Mouse (Mus musculus) liver, embryonic 14.5 days (tissue): ENCODE results near the gene Ttc9. TPM values are rescaled to one million over a fixed set of nuclear protein-coding genes. Genes with fewer than 3 reads are reported as not detected.

Experiments used
- ATAC-seq: fragments of 200-750 bp; cut with Nextera tagmentation; 2 replicates; pipeline ENCODE4 v1.8.0; 2017; ENCODE audit warnings: moderate number of reproducible peaks, mild to moderate bottlenecking, moderate library complexity; ENCODE audit not compliant: insufficient read depth
- DNase-seq, 3 experiments: peaks; one replicate each; pipeline ENCODE4 v3.0.0-alpha.2; 2012 to 2013; ENCODE audit warnings: low read depth in 3 of 3, low spot score in 3 of 3
- H3K27ac ChIP-seq: fragments of 300-500 bp; sonication (generic); 2 replicates; pipeline ENCODE4 v1.5.1; 2014; ENCODE audit warnings: moderate library complexity, mild to moderate bottlenecking, control low read depth, inconsistent platforms
- H3K27me3 ChIP-seq: fragments of 300-500 bp; sonication (generic); 2 replicates; pipeline ENCODE4 v1.6.1; 2014; ENCODE audit warnings: mild to moderate bottlenecking, low read length, moderate library complexity; ENCODE audit not compliant: control insufficient read depth, insufficient read depth
- H3K36me3 ChIP-seq: fragments of 300-500 bp; sonication (generic); replicated peaks from 2 replicates; pipeline ENCODE4 v1.6.1; 2014; ENCODE audit warnings: low read depth; ENCODE audit not compliant: control insufficient read depth, insufficient read depth
- H3K4me1 ChIP-seq, 2 experiments: fragments of 200-500 bp in 1 of 2; fragments of 300-500 bp in 1 of 2; sonication (generic) in 1 of 2; replicated peaks; 2 replicates each; pipeline ENCODE4 v1.6.1; 2012 to 2014; ENCODE audit warnings: antibody characterized with exemption in 1 of 2, inconsistent platforms in 1 of 2, low read length in 1 of 2; ENCODE audit not compliant: control insufficient read depth in 2 of 2, insufficient read depth in 2 of 2
- H3K4me2 ChIP-seq: fragments of 300-500 bp; sonication (generic); 2 replicates; pipeline ENCODE4 v1.6.1; 2014; ENCODE audit warnings: low read depth, mild to moderate bottlenecking, control low read depth, moderate library complexity
- H3K4me3 ChIP-seq, 2 experiments: fragments of 200-500 bp in 1 of 2; fragments of 300-500 bp in 1 of 2; sonication (generic) in 1 of 2; 2 replicates each; pipeline ENCODE4 v1.5.1; 2012 to 2014; ENCODE audit warnings: low read depth in 2 of 2, low read length in 2 of 2, mild to moderate bottlenecking in 2 of 2, control low read depth in 1 of 2, inconsistent platforms in 1 of 2, moderate library complexity in 1 of 2; ENCODE audit not compliant: insufficient read depth in 1 of 2
- H3K9ac ChIP-seq: fragments of 300-500 bp; sonication (generic); replicated peaks from 2 replicates; pipeline ENCODE4 v1.6.1; 2014; ENCODE audit warnings: mild to moderate bottlenecking, control low read depth, moderate library complexity
- H3K9me3 ChIP-seq: fragments of 300-500 bp; sonication (generic); 2 replicates; pipeline ENCODE4 v1.6.1; 2016; ENCODE audit warnings: low read length, mixed read lengths; ENCODE audit not compliant: control insufficient read depth
- CTCF ChIP-seq: IDR thresholded peaks from 2 replicates; pipeline ENCODE4 v1.5.1; 2016; ENCODE audit warnings: antibody characterized with exemption, low read depth, control low read depth
- EP300 ChIP-seq: IDR thresholded peaks from 2 replicates; pipeline ENCODE4 v1.6.1; 2016; ENCODE audit warnings: antibody characterized with exemption, low read depth
- WGBS: fragments of 180-500 bp; shearing (Covaris S2); extraction: QIAGEN DNeasy Blood & Tissue Kit; methylation state at CpG from one replicate; pipeline ENCODE4 v1.1.7; 2014; ENCODE audit not compliant: insufficient replicate concordance; 5-methylcytosine and 5-hydroxymethylcytosine counted together
- polyA plus RNA-seq, 2 experiments: library from polyadenylated mRNA; depleted of rRNA in 1 of 2; stranded (reverse) in 1 of 2; unstranded in 1 of 2; fragments of >200 nt; fragmentation: Nextera tagmentation in 1 of 2; extraction: Ambion mirVana in 1 of 2; gene quantifications; 2 replicates each; pipeline versions ENCODE4 v1.2.1 to v1.2.3; 2012 to 2014

Gene Ttc9
- polyA plus RNA-seq, 2 experiments, result 0.02 to 0.05 TPM

- Histone ChIP-seq H3K4me2 (no peak overlapping the region), H3K27me3 (no peaks in the 10 kb centered on the region), H3K4me1 (no peaks in the 10 kb centered on the region), H3K36me3 (no peaks in the 10 kb centered on the region), H3K27ac (no peak overlapping the region), H3K9me3 (no peaks in the 10 kb centered on the region), H3K4me3 (no peak overlapping the region), H3K9ac (no peak overlapping the region)
- 79% methylated on average over 4 of the region's 4 CpGs for WGBS
- no peak for TF ChIP-seq CTCF
- no peak for TF ChIP-seq EP300
- ATAC-seq (no peak), DNase-seq (no peak)
Measured at GRCm38 (mm10) chr12:81712618-81713017, 81.6 kb downstream of the Ttc9 start.

Other genes starting within 250 kb of the Ttc9 start
- gene Adam4, start 209.3 kb upstream of the Ttc9 start, polyA plus RNA-seq (2012; rRNA removed), result 0.14 and 0.31 TPM in 2 replicates
- gene Adam4, start 209.3 kb upstream of the Ttc9 start, polyA plus RNA-seq (2014; fragmentation: Nextera tagmentation; extraction: Ambion mirVana), result 0.05 and 0.08 TPM in 2 replicates
- gene Cox16, start 146.1 kb upstream of the Ttc9 start, polyA plus RNA-seq (2012; rRNA removed), result 21.1 and 36.3 TPM in 2 replicates
- gene Cox16, start 146.1 kb upstream of the Ttc9 start, polyA plus RNA-seq (2014; fragmentation: Nextera tagmentation; extraction: Ambion mirVana), result 77.3 and 84.2 TPM in 2 replicates
- gene Gm20498, start 98.3 kb upstream of the Ttc9 start, polyA plus RNA-seq (2012; rRNA removed), result 3.9 and 4.8 TPM in 2 replicates
- gene Gm20498, start 98.3 kb upstream of the Ttc9 start, polyA plus RNA-seq (2014; fragmentation: Nextera tagmentation; extraction: Ambion mirVana), result 13.0 and 14.4 TPM in 2 replicates
- 4.0 and 8.2 TPM in 2 replicates for gene Synj2bp, start 98.3 kb upstream of the Ttc9 start, polyA plus RNA-seq (2012; rRNA removed)
- gene Synj2bp, start 98.3 kb upstream of the Ttc9 start, polyA plus RNA-seq (2014; fragmentation: Nextera tagmentation; extraction: Ambion mirVana), result 12.1 and 15.2 TPM in 2 replicates
- 0.02 TPM in 1 of 2 replicates, not detected in the other for gene Adam21, start 62.8 kb upstream of the Ttc9 start, polyA plus RNA-seq (2012; rRNA removed)
- gene Adam21, start 62.8 kb upstream of the Ttc9 start, polyA plus RNA-seq (2014; fragmentation: Nextera tagmentation; extraction: Ambion mirVana), result not detected in 2 replicates
- 14.1 and 27.2 TPM in 2 replicates for gene Med6, start 36.2 kb upstream of the Ttc9 start, polyA plus RNA-seq (2012; rRNA removed)
- 35.8 and 38.7 TPM in 2 replicates for gene Med6, start 36.2 kb upstream of the Ttc9 start, polyA plus RNA-seq (2014; fragmentation: Nextera tagmentation; extraction: Ambion mirVana)
- gene Map3k9, start 149.9 kb downstream of the Ttc9 start, polyA plus RNA-seq (2012; rRNA removed), result 0.02 and 0.03 TPM in 2 replicates
- 0.04 and 0.06 TPM in 2 replicates for gene Map3k9, start 149.9 kb downstream of the Ttc9 start, polyA plus RNA-seq (2014; fragmentation: Nextera tagmentation; extraction: Ambion mirVana)
- 1.5 and 2.4 TPM in 2 replicates for gene Pcnx, start 228.8 kb downstream of the Ttc9 start, polyA plus RNA-seq (2012; rRNA removed)
- 0.71 and 1.2 TPM in 2 replicates for gene Pcnx, start 228.8 kb downstream of the Ttc9 start, polyA plus RNA-seq (2014; fragmentation: Nextera tagmentation; extraction: Ambion mirVana)